Comparison of ENCODE assay signal across 20 mouse cellular contexts in genomic region chr5:140183387-140183786, GRCm38 (mm10).
A peak's percentile ranks its signal among the peaks of the same experiment; 100 is the strongest.
DNase-seq lines count a peak whose midpoint lies in the region; ATAC-seq and TF ChIP-seq lines count a peak whose summit lies in the region.
"Had no signal": no experiment of that assay in that cellular context is flagged by ENCODE, and none has a peak within 500 bp of the region (broad histone marks: within the 10 kb centered on the region; RNA-seq: fewer than 3 reads in every experiment).

No protein-coding gene starts in this region.

- intact Hi-C loops in left cerebral cortex, postnatal 25 days (cut with DNase I) = no loop called here

- 0 out of 2 replicates have a peak overlapping the region, but pooled peaks have one; percentile 21 for H3K27ac ChIP-seq in cortical plate, adult 2 months (ENCODE audit: insufficient read depth, low read length)
- H3K27ac ChIP-seq: forebrain, embryonic 15.5 days; heart, embryonic 10.5 days; hindbrain, embryonic 12.5 days had no signal

- no peak for TF ChIP-seq POLR2A in cortical plate, adult 2 months (IDR thresholded peaks at IDR 0.05; ENCODE audit: extremely low read depth, insufficient read depth, low read length)

- TF ChIP-seq CTCF in cortical plate, adult 2 months (IDR thresholded peaks at IDR 0.05; ENCODE audit: extremely low read depth, insufficient read depth, low read length) = no peak

- H3K4me3 ChIP-seq in cortical plate, adult 2 months (ENCODE audit: insufficient read depth, low read length) = no peak overlapping the region
- H3K4me3 ChIP-seq: forebrain, embryonic 15.5 days; heart, embryonic 10.5 days; hindbrain, embryonic 12.5 days had no signal

- peaks cover 2% of the 10 kb centered on the region; the same call in 1 of the 2 replicates for H3K4me1 ChIP-seq in cortical plate, adult 2 months (ENCODE audit: control insufficient read depth, insufficient read depth, low read length)

- DNase-seq in heart, adult 11 months = peak; percentile 68
- DNase-seq in heart, adult 18-20 months = no peak
- DNase-seq in left cerebral cortex, postnatal 25 days (ENCODE audit: low spot score in 2 of 2) = peak; percentile 20 to 62
- no peak for DNase-seq in left cerebral cortex, adult 11 months (ENCODE audit: low spot score)
- peak; percentile 45 to 47 for DNase-seq in right cerebral cortex, postnatal 10 days (ENCODE audit: low spot score in 2 of 2)
- no peak for DNase-seq in kidney, postnatal 10 days
- DNase-seq: adrenal gland, postnatal 14 days; cerebellum, adult 18-20 months; cerebellum, adult 9-11 months; cerebellum, postnatal 36 days; gastrocnemius, postnatal 14 days; heart, postnatal 10 days; heart, postnatal 4 days had no signal

- no peak for ATAC-seq in granulocyte monocyte progenitor cell, adult 5-6 weeks (replicated peaks; ENCODE audit: poor library complexity, severe bottlenecking)
- ATAC-seq: activated CD4-positive, CD25-positive, alpha-beta regulatory T cell, adult 4 months; forebrain, embryonic 15.5 days; Patski had no signal

Comparison
In these comparisons a context has a peak if more than half of its experiments do, and no peak if none do; other contexts are left out.
1. DNase-seq: peak in heart, adult 11 months (single experiment), left cerebral cortex, postnatal 25 days (2 of 2) and right cerebral cortex, postnatal 10 days (2 of 2); none in heart, adult 18-20 months (0 of 2), left cerebral cortex, adult 11 months (single experiment) and kidney, postnatal 10 days (single experiment).